Mouse (Mus musculus): ENCODE data around the gene Zfp169. TPM values are rescaled to one million over a fixed set of nuclear protein-coding genes. Genes with fewer than 3 reads are reported as not detected.
A peak's percentile ranks its signal among the peaks of the same experiment; 100 is the strongest.

Gene Zfp169
- polyA plus RNA-seq, 1 experiment from 2014 or later: 8.4 TPM

GRCm38 (mm10) chr13:48490396-48491182 is 22.7 kb downstream of the Zfp169 start:
- no peak overlapping the region for H3K4me2 ChIP-seq (ENCODE audit: low read length)
- WGBS: 91% methylated on average over 35 of the region's 35 CpGs
- H3K4me3 ChIP-seq (replicated peaks; ENCODE audit: low read length): no peak overlapping the region
- peaks cover 36% of the 10 kb centered on the region for H3K36me3 ChIP-seq (ENCODE audit: control insufficient read depth, insufficient read depth)
- no peaks in the 10 kb centered on the region for H3K4me1 ChIP-seq (replicated peaks; ENCODE audit: control insufficient read depth, insufficient read depth, low read length)
- H3K27ac ChIP-seq (ENCODE audit: low read length): no peak overlapping the region
- ATAC-seq: no peak
- peaks cover 2% of the 10 kb centered on the region; the same call in 1 of the 2 replicates for H3K9me3 ChIP-seq (ENCODE audit: control insufficient read depth, low read length)
- H3K27me3 ChIP-seq (replicated peaks; ENCODE audit: control insufficient read depth, insufficient read depth, low read length): no peaks in the 10 kb centered on the region
- H3K9ac ChIP-seq (replicated peaks; ENCODE audit: low read depth, low read length): no peak overlapping the region

GRCm38 (mm10) chr13:48483606-48484005 is 29.6 kb downstream of the Zfp169 start:
- no peak overlapping the region for H3K9ac ChIP-seq (replicated peaks; ENCODE audit: low read depth, low read length)
- 85% methylated on average over 4 of the region's 4 CpGs for WGBS
- ATAC-seq: no peak

GRCm38 (mm10) chr13:48468656-48469180 is 44.5 kb downstream of the Zfp169 start:
- WGBS: 68% methylated on average over 15 of the region's 15 CpGs
- no peak overlapping the region for H3K4me3 ChIP-seq (replicated peaks; ENCODE audit: low read length)
- H3K4me2 ChIP-seq (ENCODE audit: low read length): no peak overlapping the region
- no peak for ATAC-seq
- H3K9me3 ChIP-seq (ENCODE audit: control insufficient read depth, low read length): no peaks in the 10 kb centered on the region
- H3K36me3 ChIP-seq (ENCODE audit: control insufficient read depth, insufficient read depth): no peaks in the 10 kb centered on the region
- no peak overlapping the region for H3K9ac ChIP-seq (replicated peaks; ENCODE audit: low read depth, low read length)
- H3K27ac ChIP-seq (ENCODE audit: low read length): no peak overlapping the region
- no peaks in the 10 kb centered on the region for H3K27me3 ChIP-seq (replicated peaks; ENCODE audit: control insufficient read depth, insufficient read depth, low read length)
- peaks cover 21% of the 10 kb centered on the region for H3K4me1 ChIP-seq (replicated peaks; ENCODE audit: control insufficient read depth, insufficient read depth, low read length)

More at GRCm38 (mm10) chr13:48483606-48484005, 29.6 kb downstream of the Zfp169 start:
- H3K4me2 ChIP-seq (ENCODE audit: low read length): no peak overlapping the region
- H3K36me3 ChIP-seq (ENCODE audit: control insufficient read depth, insufficient read depth): peaks cover 12% of the 10 kb centered on the region
- H3K4me3 ChIP-seq (replicated peaks; ENCODE audit: low read length): no peak overlapping the region
- H3K27ac ChIP-seq (ENCODE audit: low read length): no peak overlapping the region
- no peaks in the 10 kb centered on the region for H3K27me3 ChIP-seq (replicated peaks; ENCODE audit: control insufficient read depth, insufficient read depth, low read length)
- H3K4me1 ChIP-seq (replicated peaks; ENCODE audit: control insufficient read depth, insufficient read depth, low read length): no peaks in the 10 kb centered on the region
- H3K9me3 ChIP-seq (ENCODE audit: control insufficient read depth, low read length): no peaks in the 10 kb centered on the region

- Histone ChIP-seq H3K4me3 (replicated peaks; ENCODE audit: low read length) (no peak overlapping the region), H3K27me3 (replicated peaks; ENCODE audit: control insufficient read depth, insufficient read depth, low read length) (no peaks in the 10 kb centered on the region), H3K9me3 (ENCODE audit: control insufficient read depth, low read length) (no peaks in the 10 kb centered on the region), H3K27ac (ENCODE audit: low read length) (no peak overlapping the region), H3K4me2 (ENCODE audit: low read length) (no peak overlapping the region), H3K9ac (replicated peaks; ENCODE audit: low read depth, low read length) (no peak overlapping the region), H3K4me1 (replicated peaks; ENCODE audit: control insufficient read depth, insufficient read depth, low read length) (peaks cover 21% of the 10 kb centered on the region), H3K36me3 (ENCODE audit: control insufficient read depth, insufficient read depth) (no peaks in the 10 kb centered on the region)
- no peak for ATAC-seq
- 38% methylated on average over 10 of the region's 10 CpGs for WGBS
These were observed 47.1 kb downstream of the Zfp169 start for GRCm38 (mm10) chr13:48466186-48466585.

- H3K9me3 ChIP-seq (ENCODE audit: control insufficient read depth, low read length): no peaks in the 10 kb centered on the region
- no peaks in the 10 kb centered on the region for H3K27me3 ChIP-seq (replicated peaks; ENCODE audit: control insufficient read depth, insufficient read depth, low read length)
- no peak overlapping the region for H3K9ac ChIP-seq (replicated peaks; ENCODE audit: low read depth, low read length)
- peaks cover 21% of the 10 kb centered on the region for H3K4me1 ChIP-seq (replicated peaks; ENCODE audit: control insufficient read depth, insufficient read depth, low read length)
- peak; percentile 66 for ATAC-seq
- H3K4me3 ChIP-seq (replicated peaks; ENCODE audit: low read length): no peak overlapping the region
- no peak overlapping the region for H3K4me2 ChIP-seq (ENCODE audit: low read length)
- H3K27ac ChIP-seq (ENCODE audit: low read length): no peak overlapping the region
- no peaks in the 10 kb centered on the region for H3K36me3 ChIP-seq (ENCODE audit: control insufficient read depth, insufficient read depth)
- 8% methylated on average over 4 of the region's 4 CpGs for WGBS
These were observed 49.1 kb downstream of the Zfp169 start for GRCm38 (mm10) chr13:48464170-48464569.

- Histone ChIP-seq H3K4me1 (replicated peaks; ENCODE audit: control insufficient read depth, insufficient read depth, low read length) (peaks cover 5% of the 10 kb centered on the region), H3K9ac (replicated peaks; ENCODE audit: low read depth, low read length) (no peak overlapping the region), H3K27me3 (replicated peaks; ENCODE audit: control insufficient read depth, insufficient read depth, low read length) (no peaks in the 10 kb centered on the region), H3K36me3 (ENCODE audit: control insufficient read depth, insufficient read depth) (no peaks in the 10 kb centered on the region), H3K27ac (ENCODE audit: low read length) (no peak overlapping the region), H3K9me3 (ENCODE audit: control insufficient read depth, low read length) (no peaks in the 10 kb centered on the region), H3K4me3 (replicated peaks; ENCODE audit: low read length) (no peak overlapping the region), H3K4me2 (ENCODE audit: low read length) (no peak overlapping the region)
- no peak for ATAC-seq
- WGBS: 88% methylated on average over 5 of the region's 5 CpGs
These were observed 54.0 kb downstream of the Zfp169 start for GRCm38 (mm10) chr13:48459280-48459679.

GRCm38 (mm10) chr13:48448119-48448518 is 65.1 kb downstream of the Zfp169 start:
- H3K36me3 ChIP-seq (ENCODE audit: control insufficient read depth, insufficient read depth): no peaks in the 10 kb centered on the region
- no peak overlapping the region for H3K4me2 ChIP-seq (ENCODE audit: low read length)
- H3K27ac ChIP-seq (ENCODE audit: low read length): no peak overlapping the region
- H3K4me3 ChIP-seq (replicated peaks; ENCODE audit: low read length): no peak overlapping the region
- 54% methylated on average over 4 of the region's 4 CpGs for WGBS
- no peaks in the 10 kb centered on the region for H3K27me3 ChIP-seq (replicated peaks; ENCODE audit: control insufficient read depth, insufficient read depth, low read length)
- no peak overlapping the region for H3K9ac ChIP-seq (replicated peaks; ENCODE audit: low read depth, low read length)
- H3K9me3 ChIP-seq (ENCODE audit: control insufficient read depth, low read length): no peaks in the 10 kb centered on the region
- ATAC-seq: no peak
- no peaks in the 10 kb centered on the region for H3K4me1 ChIP-seq (replicated peaks; ENCODE audit: control insufficient read depth, insufficient read depth, low read length)

GRCm38 (mm10) chr13:48443996-48444395 is 69.3 kb downstream of the Zfp169 start:
- Histone ChIP-seq H3K27ac (ENCODE audit: low read length) (no peak overlapping the region), H3K4me1 (replicated peaks; ENCODE audit: control insufficient read depth, insufficient read depth, low read length) (no peaks in the 10 kb centered on the region), H3K27me3 (replicated peaks; ENCODE audit: control insufficient read depth, insufficient read depth, low read length) (no peaks in the 10 kb centered on the region), H3K4me2 (ENCODE audit: low read length) (no peak overlapping the region), H3K9me3 (ENCODE audit: control insufficient read depth, low read length) (no peaks in the 10 kb centered on the region), H3K9ac (replicated peaks; ENCODE audit: low read depth, low read length) (no peak overlapping the region), H3K36me3 (ENCODE audit: control insufficient read depth, insufficient read depth) (no peaks in the 10 kb centered on the region), H3K4me3 (replicated peaks; ENCODE audit: low read length) (no peak overlapping the region)
- ATAC-seq: no peak
- WGBS: 11% methylated on average over 8 of the region's 8 CpGs

- Histone ChIP-seq H3K9me3 (ENCODE audit: control insufficient read depth, low read length) (no peaks in the 10 kb centered on the region), H3K9ac (replicated peaks; ENCODE audit: low read depth, low read length) (no peak overlapping the region), H3K4me3 (replicated peaks; ENCODE audit: low read length) (no peak overlapping the region), H3K4me1 (replicated peaks; ENCODE audit: control insufficient read depth, insufficient read depth, low read length) (no peaks in the 10 kb centered on the region), H3K4me2 (ENCODE audit: low read length) (no peak overlapping the region), H3K27me3 (replicated peaks; ENCODE audit: control insufficient read depth, insufficient read depth, low read length) (no peaks in the 10 kb centered on the region), H3K36me3 (ENCODE audit: control insufficient read depth, insufficient read depth) (no peaks in the 10 kb centered on the region), H3K27ac (ENCODE audit: low read length) (no peak overlapping the region)
- no peak for ATAC-seq
- WGBS: 84% methylated on average over 5 of the region's 5 CpGs
These were observed 74.9 kb downstream of the Zfp169 start for GRCm38 (mm10) chr13:48438321-48438720.
